Mouse (Mus musculus): ENCODE results near the gene Dab1.

DNA sequence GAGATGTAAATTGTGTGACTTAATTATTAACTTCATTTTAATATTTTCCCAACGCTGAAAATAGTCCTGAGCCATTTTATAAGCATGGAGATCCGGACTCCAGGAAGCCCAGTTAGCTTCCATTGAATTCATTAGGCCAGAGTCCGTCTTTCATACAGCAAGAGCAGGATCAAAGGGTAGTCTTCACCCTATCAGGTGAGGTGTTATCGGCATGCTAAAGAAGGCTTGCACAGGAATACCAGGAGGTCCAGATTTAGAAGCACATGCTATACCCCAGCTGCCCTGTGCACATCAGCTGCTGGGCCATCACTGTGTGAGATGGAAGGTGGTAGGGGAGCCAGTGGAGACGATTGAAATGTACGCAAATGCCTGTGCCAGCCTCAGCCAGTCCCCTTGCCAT lies 1096.7 kb downstream of the Dab1 start:
- TF ChIP-seq CTCF (IDR thresholded peaks at IDR 0.05; ENCODE audit: insufficient read depth, low read depth, low read length), result no peak
- no peak for TF ChIP-seq POLR2A (IDR thresholded peaks at IDR 0.05; ENCODE audit: insufficient read depth, low read depth, low read length)

Data from olfactory bulb, adult 2 months (tissue).